Mouse (Mus musculus): ENCODE data around the gene Fbxw17. TPM values are rescaled to one million over a fixed set of nuclear protein-coding genes. Genes with fewer than 3 reads are reported as not detected.

Fbxw17 gene
- polyA plus RNA-seq (2017; shearing (Covaris generic)): 28.7 TPM

DNA sequence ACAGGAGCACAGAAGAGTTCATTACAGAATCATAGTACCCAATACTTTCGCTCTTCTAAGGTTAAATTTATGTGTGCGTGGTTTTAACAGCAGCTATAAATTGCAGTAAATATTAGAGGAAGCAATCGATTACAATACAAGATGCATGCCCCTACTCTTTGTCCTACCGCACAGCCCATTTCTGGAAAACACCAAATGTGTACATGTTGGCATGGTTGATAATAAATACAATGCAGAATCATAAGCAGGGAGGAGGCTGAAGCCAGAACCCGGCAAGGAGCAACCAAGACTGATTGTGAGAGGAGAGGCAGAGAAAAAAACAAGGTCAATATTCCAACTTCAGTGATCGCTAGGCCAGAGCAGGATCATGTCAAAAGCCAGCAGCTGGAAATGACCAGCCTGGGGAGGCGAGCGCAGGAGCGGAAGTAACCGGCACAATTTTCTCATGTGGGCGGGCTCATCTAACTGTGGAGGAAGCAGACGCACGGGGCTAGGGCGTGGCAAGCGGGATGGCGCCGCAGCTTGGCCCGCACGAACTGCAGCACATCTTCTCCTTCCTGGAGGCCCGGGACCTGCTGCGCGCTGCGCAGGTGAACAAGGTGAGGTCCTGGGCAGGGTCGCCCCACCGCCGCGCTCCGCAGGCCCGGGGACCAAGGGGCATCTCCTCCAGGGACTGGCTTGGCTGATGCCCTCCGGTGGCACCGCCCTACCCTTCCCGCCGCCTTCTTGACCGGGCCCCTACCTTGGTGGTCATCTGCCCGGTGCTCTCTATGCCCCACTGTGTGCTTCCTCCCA, at the start of gene Fbxw17:
Fbxw17 (plus strand) TSS at position 476 of the 795 bp plus-strand sequence.

DNA sequence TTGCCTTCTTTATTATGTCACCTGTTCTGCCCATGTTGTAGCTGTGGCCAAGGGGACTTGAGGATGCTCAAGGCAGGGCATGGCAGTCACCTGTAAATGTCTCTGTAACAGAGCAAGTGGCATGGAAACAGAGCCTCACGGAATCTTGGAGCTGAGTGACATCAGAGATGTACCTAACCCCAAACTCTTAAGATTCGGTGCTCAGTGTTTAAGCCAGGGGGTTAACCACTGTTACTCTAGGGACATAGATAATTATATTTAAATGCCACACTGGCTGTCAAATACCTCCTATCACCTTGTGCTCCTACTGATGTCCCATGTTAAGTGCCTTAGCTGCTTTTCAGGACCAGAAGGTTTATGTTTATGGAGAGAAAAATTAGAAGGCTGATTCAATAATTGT, 26.1 kb downstream of the Fbxw17 start, which contains the start of gene Gm47429:
Gm47429 (minus strand) TSS at position 101 of the 400 bp plus-strand sequence.

DNA sequence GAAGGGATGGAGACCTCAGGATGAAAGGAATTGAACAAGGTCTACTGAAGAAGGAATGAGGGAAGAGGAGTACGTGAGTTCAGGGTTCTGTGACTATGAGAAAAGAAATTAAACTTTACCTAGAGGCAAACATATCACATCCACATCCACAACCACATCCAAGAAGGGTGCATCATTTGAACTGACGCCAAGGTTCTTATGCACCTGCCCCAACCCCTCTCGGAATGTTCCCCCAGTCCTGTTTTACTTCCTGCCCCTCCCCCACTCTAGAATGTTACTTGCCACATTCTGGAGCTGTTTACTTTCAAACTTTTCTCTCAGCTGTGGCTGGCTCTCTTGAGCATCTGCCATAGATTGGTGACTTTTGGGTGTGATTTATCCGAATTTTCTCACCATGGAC, 49.3 kb downstream of the Fbxw17 start, which contains the start of gene Nutm2:
Nutm2 (plus strand) TSS at position 301 of the 400 bp plus-strand sequence.

Other genes starting within 250 kb of the Fbxw17 start
- not detected for gene Gm906, start 167.6 kb upstream of the Fbxw17 start, polyA plus RNA-seq (2017; shearing (Covaris generic))
- not detected for gene Gm47429, start 26.0 kb downstream of the Fbxw17 start, polyA plus RNA-seq (2017; shearing (Covaris generic))
- not detected for gene Nutm2, start 49.4 kb downstream of the Fbxw17 start, polyA plus RNA-seq (2017; shearing (Covaris generic))
- not detected for gene Gm904, start 225.4 kb downstream of the Fbxw17 start, polyA plus RNA-seq (2017; shearing (Covaris generic))